ENCODE assay signal across 16 mouse cellular contexts in the genomic region with DNA sequence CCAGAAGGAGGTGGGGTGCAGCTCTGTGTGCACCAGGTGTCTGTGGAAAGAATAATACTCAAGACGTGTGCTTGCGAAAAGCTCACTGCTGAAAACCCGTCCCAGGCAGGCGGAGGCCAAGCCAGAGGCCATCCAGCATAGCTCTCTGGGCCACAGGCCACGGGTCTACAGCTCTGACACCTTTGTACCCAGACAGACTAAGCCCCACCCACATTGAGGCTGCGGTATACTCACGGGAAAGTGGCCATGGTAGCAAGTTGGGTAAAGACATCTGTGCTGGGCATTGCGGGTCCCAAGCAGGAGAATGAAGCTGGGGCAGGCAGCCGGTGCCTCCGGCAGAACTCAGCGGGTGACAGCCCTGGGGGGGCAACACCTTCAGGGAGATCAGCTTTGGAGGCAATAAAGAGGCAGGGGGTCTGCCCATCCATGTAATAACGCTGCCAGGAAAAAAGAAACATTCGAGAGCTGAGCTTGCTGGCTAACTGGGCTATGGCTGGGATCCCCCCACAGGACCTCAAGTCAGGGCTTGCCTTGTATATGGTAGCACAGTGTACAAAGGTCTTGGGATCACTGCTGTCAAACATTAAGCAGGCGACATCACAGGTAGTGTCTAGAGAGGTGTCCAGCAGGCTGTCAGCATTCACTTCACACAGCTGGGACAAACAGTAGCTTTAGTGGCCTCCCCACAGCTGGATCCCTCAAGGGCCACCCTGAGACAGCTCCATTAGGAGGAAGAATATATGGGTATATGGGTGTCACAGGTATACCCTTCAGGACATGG. TPM values are rescaled to one million over a fixed set of nuclear protein-coding genes. Genes with fewer than 3 reads are reported as not detected.
A peak's percentile ranks its signal among the peaks of the same experiment; 100 is the strongest.
DNase-seq lines count a peak whose midpoint lies in the region; ATAC-seq lines count a peak whose summit lies in the region.
"Had no signal": no experiment of that assay in that cellular context is flagged by ENCODE, and none has a peak within 500 bp of the region (broad histone marks: within the 10 kb centered on the region; RNA-seq: fewer than 3 reads in every experiment).

No protein-coding gene starts in this region.

- H3K4me1 ChIP-seq in embryonic facial prominence, embryonic 13.5 days = peaks cover 43% of the 10 kb centered on the region
- H3K4me1 ChIP-seq in embryonic facial prominence, embryonic 10.5 days = peaks cover 52% of the 10 kb centered on the region
- H3K4me1 ChIP-seq in limb, embryonic 11.5 days (ENCODE audit: control insufficient read depth, insufficient read depth, low read length) = peaks cover 16% of the 10 kb centered on the region
- H3K4me1 ChIP-seq in limb, embryonic 10.5 days = peaks cover 70% of the 10 kb centered on the region
- H3K4me1 ChIP-seq in midbrain, embryonic 15.5 days = peaks cover 50% of the 10 kb centered on the region

- H3K36me3 ChIP-seq in embryonic facial prominence, embryonic 13.5 days = peaks cover 62% of the 10 kb centered on the region
- H3K36me3 ChIP-seq in embryonic facial prominence, embryonic 10.5 days (replicated peaks) = peaks cover 81% of the 10 kb centered on the region
- peaks cover 33% of the 10 kb centered on the region for H3K36me3 ChIP-seq in limb, embryonic 11.5 days (ENCODE audit: control insufficient read depth, insufficient read depth, low read length)
- H3K36me3 ChIP-seq in limb, embryonic 10.5 days = peaks cover 79% of the 10 kb centered on the region
- peaks cover 29% of the 10 kb centered on the region for H3K36me3 ChIP-seq in midbrain, embryonic 15.5 days (replicated peaks)

- no peak overlapping the region for H3K4me2 ChIP-seq in embryonic facial prominence, embryonic 13.5 days
- H3K4me2 ChIP-seq in limb, embryonic 11.5 days (ENCODE audit: low read depth, severe bottlenecking) = no peak overlapping the region
- no peak overlapping the region for H3K4me2 ChIP-seq in midbrain, embryonic 15.5 days
- H3K4me2 ChIP-seq: embryonic facial prominence, embryonic 12.5 days; limb, embryonic 13.5 days; midbrain, embryonic 11.5 days; neural tube, embryonic 12.5 days had no signal

- H3K9ac ChIP-seq in embryonic facial prominence, embryonic 13.5 days = 0 out of 2 replicates have a peak overlapping the region, but pooled peaks have one; percentile 6
- H3K9ac ChIP-seq in limb, embryonic 11.5 days (ENCODE audit: low read length) = peak overlapping the region; percentile 2; the same call in 1 of the 2 replicates
- no peak overlapping the region for H3K9ac ChIP-seq in midbrain, embryonic 15.5 days
- H3K9ac ChIP-seq: embryonic facial prominence, embryonic 12.5 days; limb, embryonic 13.5 days; neural tube, embryonic 12.5 days had no signal

- H3K27ac ChIP-seq in embryonic facial prominence, embryonic 13.5 days = no peak overlapping the region
- no peak overlapping the region for H3K27ac ChIP-seq in embryonic facial prominence, embryonic 10.5 days (replicated peaks)
- no peak overlapping the region for H3K27ac ChIP-seq in limb, embryonic 11.5 days (replicated peaks; ENCODE audit: low read depth, low read length)
- no peak overlapping the region for H3K27ac ChIP-seq in limb, embryonic 10.5 days
- H3K27ac ChIP-seq in midbrain, embryonic 15.5 days = no peak overlapping the region
- H3K27ac ChIP-seq: embryonic facial prominence, embryonic 12.5 days; limb, embryonic 13.5 days; neural tube, embryonic 12.5 days had no signal

- H3K9me3 ChIP-seq in embryonic facial prominence, embryonic 13.5 days = no peaks in the 10 kb centered on the region
- H3K9me3 ChIP-seq in embryonic facial prominence, embryonic 10.5 days = no peaks in the 10 kb centered on the region
- H3K9me3 ChIP-seq in limb, embryonic 11.5 days (ENCODE audit: control insufficient read depth, low read length) = no peaks in the 10 kb centered on the region
- no peaks in the 10 kb centered on the region for H3K9me3 ChIP-seq in limb, embryonic 10.5 days (replicated peaks)
- H3K9me3 ChIP-seq in midbrain, embryonic 15.5 days = no peaks in the 10 kb centered on the region
- H3K9me3 ChIP-seq: embryonic facial prominence, embryonic 12.5 days; limb, embryonic 13.5 days; neural tube, embryonic 12.5 days had no signal

- ATAC-seq in embryonic facial prominence, embryonic 13.5 days (ENCODE audit: insufficient number of reproducible peaks, insufficient read depth, low FRiP score, low TSS enrichment, low read depth) = no peak
- ATAC-seq in limb, embryonic 11.5 days (ENCODE audit: insufficient number of reproducible peaks, low FRiP score, low TSS enrichment, low read depth) = no peak
- ATAC-seq in midbrain, embryonic 15.5 days (replicated peaks) = no peak

- no peaks in the 10 kb centered on the region for H3K27me3 ChIP-seq in embryonic facial prominence, embryonic 13.5 days
- H3K27me3 ChIP-seq in embryonic facial prominence, embryonic 10.5 days (replicated peaks; ENCODE audit: low read depth, poor library complexity, severe bottlenecking) = no peaks in the 10 kb centered on the region
- H3K27me3 ChIP-seq in limb, embryonic 11.5 days (ENCODE audit: control insufficient read depth, insufficient read depth, low read length) = no peaks in the 10 kb centered on the region
- H3K27me3 ChIP-seq in limb, embryonic 10.5 days (ENCODE audit: low read depth, poor library complexity, severe bottlenecking) = no peaks in the 10 kb centered on the region
- no peaks in the 10 kb centered on the region for H3K27me3 ChIP-seq in midbrain, embryonic 15.5 days (replicated peaks)
- H3K27me3 ChIP-seq: embryonic facial prominence, embryonic 12.5 days; limb, embryonic 13.5 days; neural tube, embryonic 12.5 days had no signal

- DNase-seq in embryonic facial prominence, embryonic 10.5 days (ENCODE audit: low spot score) = no peak
- no peak for DNase-seq in limb, embryonic 11.5 days (ENCODE audit: low spot score)
- no peak for DNase-seq in limb, embryonic 10.5 days (ENCODE audit: low spot score)
- peak; percentile 71 to 85 for DNase-seq in kidney, postnatal 25 days
- DNase-seq in yolk sac, embryonic 10.5 days (ENCODE audit: low spot score) = peak; percentile 63
- DNase-seq in right cerebral cortex, adult 18-20 months = no peak
- DNase-seq: adrenal gland, adult 8-10 months; cerebellum, postnatal 36 days; lung, postnatal 10 days; thymus, postnatal 36 days had no signal

- no peak overlapping the region for H3K4me3 ChIP-seq in embryonic facial prominence, embryonic 13.5 days
- no peak overlapping the region; the same call in 1 of the 2 replicates for H3K4me3 ChIP-seq in embryonic facial prominence, embryonic 10.5 days
- H3K4me3 ChIP-seq in limb, embryonic 11.5 days (ENCODE audit: low read depth, low read length) = no peak overlapping the region
- no peak overlapping the region for H3K4me3 ChIP-seq in limb, embryonic 10.5 days
- no peak overlapping the region for H3K4me3 ChIP-seq in midbrain, embryonic 15.5 days
- H3K4me3 ChIP-seq: embryonic facial prominence, embryonic 12.5 days; limb, embryonic 13.5 days; neural tube, embryonic 12.5 days had no signal

- WGBS in embryonic facial prominence, embryonic 13.5 days = 81% methylated on average over 14 of the region's 14 CpGs
- WGBS in embryonic facial prominence, embryonic 10.5 days = 86% methylated on average over 14 of the region's 14 CpGs
- WGBS in limb, embryonic 11.5 days = 81% methylated on average over 14 of the region's 14 CpGs
- 84% methylated on average over 14 of the region's 14 CpGs for WGBS in limb, embryonic 10.5 days
- WGBS in midbrain, embryonic 15.5 days = 88% methylated on average over 14 of the region's 14 CpGs

RNA-seq across cellular contexts. Expression of gene Gm20683, which starts 1.9 kb away (rescaled TPM):
- 1.3 and 2.9 TPM in 2 replicates for polyA plus RNA-seq in embryonic facial prominence, embryonic 13.5 days (2015; fragmentation: Nextera tagmentation; extraction: Ambion mirVana)
- polyA plus RNA-seq in embryonic facial prominence, embryonic 10.5 days (2016; fragmentation: Nextera tagmentation; extraction: Ambion mirVana) = 0.92 and 1.4 TPM in 2 replicates
- polyA plus RNA-seq in limb, embryonic 11.5 days (2014; fragmentation: Nextera tagmentation; extraction: Ambion mirVana) = 0.77 and 0.95 TPM in 2 replicates
- 1.5 and 1.9 TPM in 2 replicates for polyA plus RNA-seq in limb, embryonic 10.5 days (2016; fragmentation: Nextera tagmentation; extraction: Ambion mirVana)
- 14.2 and 14.7 TPM in 2 replicates for polyA plus RNA-seq in midbrain, embryonic 15.5 days (2015; fragmentation: Nextera tagmentation; extraction: Ambion mirVana)

RNA-seq across cellular contexts. Expression of gene Rhbdl1, which starts 2.5 kb away (rescaled TPM):
- 1.4 and 2.7 TPM in 2 replicates for polyA plus RNA-seq in embryonic facial prominence, embryonic 13.5 days (2015; fragmentation: Nextera tagmentation; extraction: Ambion mirVana)
- 1.2 and 1.4 TPM in 2 replicates for polyA plus RNA-seq in embryonic facial prominence, embryonic 10.5 days (2016; fragmentation: Nextera tagmentation; extraction: Ambion mirVana)
- 1.2 TPM in 2 replicates for polyA plus RNA-seq in limb, embryonic 11.5 days (2014; fragmentation: Nextera tagmentation; extraction: Ambion mirVana)
- polyA plus RNA-seq in limb, embryonic 10.5 days (2016; fragmentation: Nextera tagmentation; extraction: Ambion mirVana) = 1.0 and 1.2 TPM in 2 replicates
- polyA plus RNA-seq in midbrain, embryonic 15.5 days (2015; fragmentation: Nextera tagmentation; extraction: Ambion mirVana) = 54.8 and 57.8 TPM in 2 replicates

RNA-seq across cellular contexts. Expression of gene Rhot2, which starts 5.0 kb away (rescaled TPM):
- 26.4 and 31.4 TPM in 2 replicates for polyA plus RNA-seq in embryonic facial prominence, embryonic 13.5 days (2015; fragmentation: Nextera tagmentation; extraction: Ambion mirVana)
- polyA plus RNA-seq in embryonic facial prominence, embryonic 10.5 days (2016; fragmentation: Nextera tagmentation; extraction: Ambion mirVana) = 26.3 and 27.2 TPM in 2 replicates
- 9.4 and 10.7 TPM in 2 replicates for polyA plus RNA-seq in limb, embryonic 11.5 days (2014; fragmentation: Nextera tagmentation; extraction: Ambion mirVana)
- 30.8 and 32.6 TPM in 2 replicates for polyA plus RNA-seq in limb, embryonic 10.5 days (2016; fragmentation: Nextera tagmentation; extraction: Ambion mirVana)
- polyA plus RNA-seq in midbrain, embryonic 15.5 days (2015; fragmentation: Nextera tagmentation; extraction: Ambion mirVana) = 17.2 and 18.3 TPM in 2 replicates

RNA-seq across cellular contexts. Expression of gene Stub1, which starts 6.4 kb away (rescaled TPM):
- 319 and 353 TPM in 2 replicates for polyA plus RNA-seq in embryonic facial prominence, embryonic 13.5 days (2015; fragmentation: Nextera tagmentation; extraction: Ambion mirVana)
- polyA plus RNA-seq in embryonic facial prominence, embryonic 10.5 days (2016; fragmentation: Nextera tagmentation; extraction: Ambion mirVana) = 396 and 400 TPM in 2 replicates
- 341 and 353 TPM in 2 replicates for polyA plus RNA-seq in limb, embryonic 11.5 days (2014; fragmentation: Nextera tagmentation; extraction: Ambion mirVana)
- 408 and 426 TPM in 2 replicates for polyA plus RNA-seq in limb, embryonic 10.5 days (2016; fragmentation: Nextera tagmentation; extraction: Ambion mirVana)
- polyA plus RNA-seq in midbrain, embryonic 15.5 days (2015; fragmentation: Nextera tagmentation; extraction: Ambion mirVana) = 373 and 381 TPM in 2 replicates

RNA-seq across cellular contexts. Expression of gene Jmjd8, which starts 11.0 kb away (rescaled TPM):
- polyA plus RNA-seq in embryonic facial prominence, embryonic 13.5 days (2015; fragmentation: Nextera tagmentation; extraction: Ambion mirVana) = 48.3 and 52.8 TPM in 2 replicates
- polyA plus RNA-seq in embryonic facial prominence, embryonic 10.5 days (2016; fragmentation: Nextera tagmentation; extraction: Ambion mirVana) = 50.5 and 55.1 TPM in 2 replicates
- polyA plus RNA-seq in limb, embryonic 11.5 days (2014; fragmentation: Nextera tagmentation; extraction: Ambion mirVana) = 45.5 and 55.0 TPM in 2 replicates
- 52.4 and 54.9 TPM in 2 replicates for polyA plus RNA-seq in limb, embryonic 10.5 days (2016; fragmentation: Nextera tagmentation; extraction: Ambion mirVana)
- polyA plus RNA-seq in midbrain, embryonic 15.5 days (2015; fragmentation: Nextera tagmentation; extraction: Ambion mirVana) = 61.9 and 63.0 TPM in 2 replicates

Comparison
In these comparisons a context has a peak if more than half of its experiments do, and no peak if none do; other contexts are left out.
1. DNase-seq: peak in kidney, postnatal 25 days (2 of 2) and yolk sac, embryonic 10.5 days (single experiment); none in embryonic facial prominence, embryonic 10.5 days (single experiment), limb, embryonic 11.5 days (single experiment), limb, embryonic 10.5 days (single experiment) and right cerebral cortex, adult 18-20 months (single experiment).
2. RNA of gene Rhbdl1, which starts 2.5 kb away (polyA plus RNA-seq): 54.8 to 57.8 TPM in midbrain, embryonic 15.5 days; 1.2 to 1.4 TPM in embryonic facial prominence, embryonic 10.5 days, 1.4 to 2.7 TPM in embryonic facial prominence, embryonic 13.5 days, 1.2 TPM in limb, embryonic 11.5 days and 1.0 to 1.2 TPM in limb, embryonic 10.5 days; every median in the first group is over 10 times any median in the second.